Mouse (Mus musculus): Measurements from ENCODE around the gene Rsad1.

DNA sequence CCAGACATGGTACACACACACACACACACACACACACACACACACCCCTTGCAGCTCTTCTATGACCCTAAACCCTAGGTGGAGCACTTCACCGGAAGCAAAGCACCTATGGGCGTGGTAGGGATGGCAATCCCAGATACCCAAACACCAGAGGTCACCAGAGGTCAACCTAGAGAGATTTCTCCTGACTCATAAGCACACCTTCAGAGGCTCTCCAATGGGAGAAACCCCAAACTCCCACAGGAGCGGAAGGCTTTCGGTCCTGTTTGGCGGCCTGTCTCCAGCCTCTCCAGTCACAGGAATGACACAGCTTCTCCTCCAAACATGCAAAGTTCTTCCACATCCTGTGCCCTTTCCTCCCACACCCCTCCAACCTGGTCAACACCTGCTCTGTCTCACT is 2.7 kb downstream of the Rsad1 start:
- TF ChIP-seq CTCF (conservative IDR thresholded peaks at IDR 0.05; ENCODE audit: low read length) (no peak), NANOG (IDR thresholded peaks at IDR 0.05; ENCODE audit: borderline replicate concordance, low read length) (no peak)

All from E14TG2a.4 (cell line).